Mouse (Mus musculus): ENCODE data around the gene Plekhf1.

GRCm38 (mm10) chr7:38182596-38182961 lies 45.2 kb downstream of the Plekhf1 start:
- TF ChIP-seq CTCF (conservative IDR thresholded peaks at IDR 0.05; ENCODE audit: low read length) (peak; percentile 88), POU5F1 (IDR thresholded peaks at IDR 0.05; ENCODE audit: borderline replicate concordance, low read length) (no peak), NANOG (IDR thresholded peaks at IDR 0.05; ENCODE audit: borderline replicate concordance, low read length) (no peak)
